Mouse (Mus musculus): Measurements from ENCODE around the gene Bbs9.

DNA sequence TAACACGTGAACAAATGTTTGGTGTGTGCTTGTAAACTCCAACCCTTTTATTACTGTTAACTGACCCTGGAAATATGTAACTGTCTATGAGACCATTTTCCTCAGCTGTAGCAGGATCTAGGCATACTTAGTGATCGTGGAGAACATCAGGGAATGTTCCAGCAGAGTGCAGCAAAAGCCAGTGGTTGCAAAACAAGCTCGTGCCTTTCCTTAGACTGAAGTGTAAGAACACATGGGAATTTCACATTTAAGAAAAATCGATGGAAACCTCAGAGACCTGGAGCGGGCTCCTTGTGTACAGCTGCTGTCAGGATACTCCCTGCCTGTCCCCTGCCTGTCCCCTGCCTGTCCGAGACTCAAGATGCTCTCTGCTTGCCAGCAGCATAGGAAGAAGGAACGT is 234.5 kb downstream of the Bbs9 start:
- TF ChIP-seq CTCF (conservative IDR thresholded peaks at IDR 0.05; ENCODE audit: insufficient read depth, insufficient read length, low read depth, low read length) (no peak), POLR2A (IDR thresholded peaks at IDR 0.05; ENCODE audit: low read depth, low read length) (no peak)
